Comparison of ENCODE assay signal across 7 mouse cellular contexts in the genomic region with DNA sequence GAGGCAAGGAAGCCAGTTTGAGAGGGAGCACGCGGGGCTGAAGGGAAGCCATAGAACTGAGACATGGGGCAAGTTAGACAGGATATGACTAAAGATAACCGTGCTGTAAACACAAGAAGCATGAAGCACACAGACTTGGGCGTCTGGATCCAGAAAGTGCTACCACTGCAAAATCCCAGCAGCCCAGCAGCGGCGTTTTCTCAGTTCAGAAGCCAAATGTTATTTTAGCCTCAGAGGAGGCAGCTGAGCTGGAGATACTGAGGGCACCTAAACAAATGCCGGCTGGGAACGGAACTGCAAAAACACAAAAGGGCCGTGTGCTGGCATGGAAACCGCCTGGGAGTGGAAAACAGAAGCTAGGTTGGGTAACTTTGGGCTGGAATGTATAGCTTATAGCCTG. TPM values are rescaled to one million over a fixed set of nuclear protein-coding genes. Genes with fewer than 3 reads are reported as not detected.
DNase-seq lines count a peak whose midpoint lies in the region; ATAC-seq and TF ChIP-seq lines count a peak whose summit lies in the region.

No protein-coding gene starts in this region.

- no peak overlapping the region for H3K9ac ChIP-seq in midbrain, embryonic 16.5 days (ENCODE audit: low read depth, low read length)
- H3K9ac ChIP-seq in midbrain, embryonic 11.5 days (ENCODE audit: low read length), result no peak overlapping the region
- no peak overlapping the region for H3K9ac ChIP-seq in hindbrain, postnatal 0 days (replicated peaks; ENCODE audit: low read length)

- no peaks in the 10 kb centered on the region for H3K9me3 ChIP-seq in midbrain, embryonic 16.5 days (replicated peaks; ENCODE audit: control insufficient read depth, low read length, poor library complexity, severe bottlenecking)
- no peaks in the 10 kb centered on the region for H3K9me3 ChIP-seq in midbrain, embryonic 11.5 days (ENCODE audit: control insufficient read depth, low read length)
- no peaks in the 10 kb centered on the region for H3K9me3 ChIP-seq in hindbrain, postnatal 0 days (ENCODE audit: low read length)

- no peak for ATAC-seq in midbrain, embryonic 16.5 days
- ATAC-seq in midbrain, embryonic 11.5 days (ENCODE audit: low FRiP score), result no peak
- no peak for ATAC-seq in hindbrain, postnatal 0 days

- no peaks in the 10 kb centered on the region for H3K27me3 ChIP-seq in midbrain, embryonic 16.5 days (ENCODE audit: control insufficient read depth, insufficient read depth, low read depth, low read length)
- H3K27me3 ChIP-seq in midbrain, embryonic 11.5 days (ENCODE audit: control insufficient read depth, insufficient read depth, low read length), result no peaks in the 10 kb centered on the region
- no peaks in the 10 kb centered on the region for H3K27me3 ChIP-seq in hindbrain, postnatal 0 days (ENCODE audit: insufficient read depth, low read length)

- peaks cover 2% of the 10 kb centered on the region; the same call in 1 of the 2 replicates for H3K4me1 ChIP-seq in midbrain, embryonic 16.5 days (ENCODE audit: control insufficient read depth, insufficient read depth, low read length)
- H3K4me1 ChIP-seq in midbrain, embryonic 11.5 days (ENCODE audit: control insufficient read depth, insufficient read depth, low read length), result no peaks in the 10 kb centered on the region
- no peaks in the 10 kb centered on the region for H3K4me1 ChIP-seq in hindbrain, postnatal 0 days (ENCODE audit: insufficient read depth, low read length)

- no peak overlapping the region for H3K4me3 ChIP-seq in midbrain, embryonic 16.5 days (ENCODE audit: low read depth, low read length)
- no peak overlapping the region for H3K4me3 ChIP-seq in midbrain, embryonic 11.5 days (ENCODE audit: low read depth, low read length)
- no peak overlapping the region for H3K4me3 ChIP-seq in hindbrain, postnatal 0 days (ENCODE audit: low read length)

- no peaks in the 10 kb centered on the region for H3K36me3 ChIP-seq in midbrain, embryonic 16.5 days (ENCODE audit: control insufficient read depth, insufficient read depth, low read length)
- H3K36me3 ChIP-seq in midbrain, embryonic 11.5 days (ENCODE audit: control insufficient read depth, insufficient read depth, low read length), result no peaks in the 10 kb centered on the region
- no peaks in the 10 kb centered on the region for H3K36me3 ChIP-seq in hindbrain, postnatal 0 days (ENCODE audit: insufficient read depth, low read length)

- no peak for TF ChIP-seq CTCF in hindbrain, postnatal 0 days (IDR thresholded peaks at IDR 0.05; ENCODE audit: low read depth)

- H3K27ac ChIP-seq in midbrain, embryonic 16.5 days (ENCODE audit: low read length), result 0 out of 2 replicates have a peak overlapping the region, but pooled peaks have one; percentile 24
- H3K27ac ChIP-seq in midbrain, embryonic 11.5 days (ENCODE audit: low read depth, low read length), result no peak overlapping the region
- H3K27ac ChIP-seq in hindbrain, postnatal 0 days, result 0 out of 2 replicates have a peak overlapping the region, but pooled peaks have one; percentile 41

- DNase-seq in midbrain, embryonic 11.5 days (ENCODE audit: low spot score, missing footprints), result no peak
- DNase-seq in heart, adult 11 months, result peak; percentile 92
- DNase-seq in hindbrain, postnatal 0 days (ENCODE audit: low spot score), result peak; percentile 15
- DNase-seq in ovary, postnatal 14 days (ENCODE audit: low spot score), result peak; percentile 6
- no peak for DNase-seq in thymus, postnatal 4 days
- DNase-seq in B cell, adult 2 months, result no peak

- no peak overlapping the region for H3K4me2 ChIP-seq in midbrain, embryonic 16.5 days (ENCODE audit: low read length)
- no peak overlapping the region for H3K4me2 ChIP-seq in midbrain, embryonic 11.5 days
- H3K4me2 ChIP-seq in hindbrain, postnatal 0 days (ENCODE audit: low read depth, low read length), result no peak overlapping the region

- 67% methylated on average over 10 of the region's 10 CpGs for WGBS in midbrain, embryonic 16.5 days
- WGBS in midbrain, embryonic 11.5 days, result 73% methylated on average over 10 of the region's 10 CpGs
- 45% methylated on average over 10 of the region's 10 CpGs for WGBS in hindbrain, postnatal 0 days

RNA-seq across cellular contexts. Expression of gene Lypd6, which starts 43.9 kb away (rescaled TPM):
- polyA plus RNA-seq in midbrain, embryonic 16.5 days (2015; fragmentation: Nextera tagmentation; extraction: Ambion mirVana), result 7.9 and 14.4 TPM in 2 replicates
- 3.5 and 4.7 TPM in 2 replicates for polyA plus RNA-seq in midbrain, embryonic 11.5 days (2014; fragmentation: Nextera tagmentation; extraction: Ambion mirVana)
- 11.8 and 19.4 TPM in 2 replicates for total RNA-seq in hindbrain, postnatal 0 days (2014; rRNA removed)
- 13.6 and 14.1 TPM in 2 replicates for polyA plus RNA-seq in hindbrain, postnatal 0 days (2015; fragmentation: Nextera tagmentation; extraction: Ambion mirVana)

Comparison
In these comparisons a context has a peak if more than half of its experiments do, and no peak if none do; other contexts are left out.
1. DNase-seq: peak in heart, adult 11 months (single experiment), hindbrain, postnatal 0 days (single experiment) and ovary, postnatal 14 days (single experiment); none in midbrain, embryonic 11.5 days (single experiment), thymus, postnatal 4 days (single experiment) and B cell, adult 2 months (0 of 2).